Mouse (Mus musculus): ENCODE results near the gene Cyp2d12. TPM values are rescaled to one million over a fixed set of nuclear protein-coding genes. Genes with fewer than 3 reads are reported as not detected.
"Not testable (repeated sequence)": the region's sequence is repeated elsewhere in the genome, so short reads cannot be mapped to it uniquely, and the experiment has no call there.

Cyp2d12 gene
- polyA plus RNA-seq (2012; rRNA removed) = not detected in 2 replicates

- no peak for DNase-seq (ENCODE audit: low read depth)
Observed at GRCm38 (mm10) chr15:82554531-82555230, at the start of gene Cyp2d12. TSS of gene Cyp2d12 (plus strand) at chr15:82555072.

- no peak for DNase-seq (ENCODE audit: low read depth)
Observed at GRCm38 (mm10) chr15:82506971-82507370, 47.9 kb upstream of the Cyp2d12 start.

- not testable (repeated sequence) for DNase-seq (ENCODE audit: low read depth)
Observed at GRCm38 (mm10) chr15:82507740-82508139, 47.1 kb upstream of the Cyp2d12 start.

GRCm38 (mm10) chr15:82509495-82509894 is 45.4 kb upstream of the Cyp2d12 start:
- DNase-seq (ENCODE audit: low read depth) = not testable (repeated sequence)

GRCm38 (mm10) chr15:82510500-82510899 is 44.4 kb upstream of the Cyp2d12 start:
- DNase-seq (ENCODE audit: low read depth) = not testable (repeated sequence)

- not testable (repeated sequence) for DNase-seq (ENCODE audit: low read depth)
Observed at GRCm38 (mm10) chr15:82512111-82512510, 42.8 kb upstream of the Cyp2d12 start.

GRCm38 (mm10) chr15:82516174-82516573 is 38.7 kb upstream of the Cyp2d12 start:
- DNase-seq (ENCODE audit: low read depth) = not testable (repeated sequence)

GRCm38 (mm10) chr15:82527371-82527770 is 27.5 kb upstream of the Cyp2d12 start:
- not testable (repeated sequence) for DNase-seq (ENCODE audit: low read depth)

GRCm38 (mm10) chr15:82532721-82533120 is 22.2 kb upstream of the Cyp2d12 start:
- DNase-seq (ENCODE audit: low read depth) = not testable (repeated sequence)

GRCm38 (mm10) chr15:82542976-82543375 is 11.9 kb upstream of the Cyp2d12 start:
- not testable (repeated sequence) for DNase-seq (ENCODE audit: low read depth)

- DNase-seq (ENCODE audit: low read depth) = not testable (repeated sequence)
Observed at GRCm38 (mm10) chr15:82544561-82544960, 10.3 kb upstream of the Cyp2d12 start.

GRCm38 (mm10) chr15:82547753-82548152 is 7.1 kb upstream of the Cyp2d12 start:
- not testable (repeated sequence) for DNase-seq (ENCODE audit: low read depth)

GRCm38 (mm10) chr15:82553211-82553610 is 1.7 kb upstream of the Cyp2d12 start:
- DNase-seq (ENCODE audit: low read depth) = not testable (repeated sequence)

GRCm38 (mm10) chr15:82572856-82573255 is 18.0 kb downstream of the Cyp2d12 start:
- no peak for DNase-seq (ENCODE audit: low read depth)

GRCm38 (mm10) chr15:82579071-82579470 is 24.2 kb downstream of the Cyp2d12 start:
- no peak for DNase-seq (ENCODE audit: low read depth)

GRCm38 (mm10) chr15:82582621-82583020 is 27.7 kb downstream of the Cyp2d12 start:
- no peak for DNase-seq (ENCODE audit: low read depth)

Other genes starting within 250 kb of the Cyp2d12 start
- 123 and 151 TPM in 2 replicates for gene Naga, start 216.1 kb upstream of the Cyp2d12 start, polyA plus RNA-seq (2012; rRNA removed)
- 1.5 and 1.6 TPM in 2 replicates for gene Pheta2, start 216.1 kb upstream of the Cyp2d12 start, polyA plus RNA-seq (2012; rRNA removed)
- gene Smdt1, start 216.1 kb upstream of the Cyp2d12 start, polyA plus RNA-seq (2012; rRNA removed) = 228 and 229 TPM in 2 replicates
- 302 and 385 TPM in 2 replicates for gene Ndufa6, start 200.8 kb upstream of the Cyp2d12 start, polyA plus RNA-seq (2012; rRNA removed)
- gene Cyp2d22, start 174.8 kb upstream of the Cyp2d12 start, polyA plus RNA-seq (2012; rRNA removed) = 31.0 and 34.7 TPM in 2 replicates
- gene Cyp2d11, start 161.1 kb upstream of the Cyp2d12 start, polyA plus RNA-seq (2012; rRNA removed) = not detected in 2 replicates
- gene Cyp2d10, start 147.9 kb upstream of the Cyp2d12 start, polyA plus RNA-seq (2012; rRNA removed) = 0.14 and 1.6 TPM in 2 replicates
- 0.62 and 0.72 TPM in 2 replicates for gene Cyp2d9, start 121.6 kb upstream of the Cyp2d12 start, polyA plus RNA-seq (2012; rRNA removed)
- not detected in 2 replicates for gene Cyp2d34, start 65.9 kb downstream of the Cyp2d12 start, polyA plus RNA-seq (2012; rRNA removed)
- gene Cyp2d40, start 209.1 kb downstream of the Cyp2d12 start, polyA plus RNA-seq (2012; rRNA removed) = not detected in 2 replicates
- 0.20 and 1.3 TPM in 2 replicates for gene Cyp2d26, start 239.2 kb downstream of the Cyp2d12 start, polyA plus RNA-seq (2012; rRNA removed)